21 mouse cellular contexts compared by ENCODE assay signal in the genomic region with DNA sequence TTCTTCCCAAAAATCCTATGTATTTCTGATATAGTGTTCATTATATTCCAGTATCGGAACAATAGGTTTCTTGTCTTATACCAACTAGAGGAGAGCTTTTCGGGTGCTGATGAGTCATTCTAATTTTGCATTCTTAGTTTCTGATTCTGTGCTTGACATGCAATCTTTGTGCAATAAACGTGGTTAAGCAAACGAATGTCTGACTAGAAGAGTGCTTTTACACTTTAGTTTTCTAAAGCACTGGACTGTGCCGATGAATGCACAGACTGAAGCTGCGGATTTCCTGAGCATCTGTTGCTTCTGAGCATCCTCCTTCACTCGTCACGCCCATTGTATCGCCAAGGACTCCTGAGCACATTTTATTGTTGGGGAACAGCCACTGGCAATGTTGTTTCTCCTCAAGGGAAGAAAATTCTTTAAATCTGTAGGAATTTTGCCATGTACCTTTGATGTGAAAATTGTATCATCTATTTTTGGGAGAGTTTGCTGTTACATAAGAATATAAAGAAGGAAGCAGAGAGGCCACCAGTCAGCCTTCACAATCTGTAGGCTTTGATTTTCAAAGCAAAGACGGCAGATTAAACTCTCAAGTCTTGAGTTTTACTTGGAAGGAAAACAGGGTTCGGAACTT.
DNase-seq lines count a peak whose midpoint lies in the region; TF ChIP-seq lines count a peak whose summit lies in the region.
"Had no signal": no experiment of that assay in that cellular context is flagged by ENCODE, and none has a peak within 500 bp of the region (broad histone marks: within the 10 kb centered on the region; RNA-seq: fewer than 3 reads in every experiment).

No protein-coding gene starts in this region.

- H3K4me3 ChIP-seq in layer of hippocampus, adult 2 months = no peak overlapping the region
- no peak overlapping the region for H3K4me3 ChIP-seq in myocyte
- H3K4me3 ChIP-seq: embryonic facial prominence, embryonic 12.5 days; forebrain, embryonic 15.5 days; heart, embryonic 12.5 days; midbrain, embryonic 15.5 days had no signal

- H3ac ChIP-seq in myocyte (ENCODE audit: control insufficient read depth, insufficient read length) = no peak overlapping the region

- H3K36me3 ChIP-seq in myocyte (ENCODE audit: control insufficient read depth, insufficient read depth) = no peaks in the 10 kb centered on the region
- H3K36me3 ChIP-seq: embryonic facial prominence, embryonic 12.5 days; forebrain, embryonic 15.5 days; heart, embryonic 12.5 days; midbrain, embryonic 15.5 days had no signal

- H3K27me3 ChIP-seq in myocyte (ENCODE audit: control insufficient read depth, insufficient read depth, insufficient read length) = no peaks in the 10 kb centered on the region
- H3K27me3 ChIP-seq: embryonic facial prominence, embryonic 12.5 days; forebrain, embryonic 15.5 days; heart, embryonic 12.5 days; midbrain, embryonic 15.5 days had no signal

- peak in 1 of 2 experiments; percentile 15 for DNase-seq in layer of hippocampus, adult 2 months (ENCODE audit: low spot score in 2 of 2)
- DNase-seq in layer of hippocampus, postnatal 14 days (ENCODE audit: low spot score in 2 of 2) = no peak
- DNase-seq in right cerebral cortex, adult 2 months (ENCODE audit: low spot score in 2 of 2) = peak; percentile 34 to 50
- DNase-seq in right cerebral cortex, postnatal 14 days = no peak
- peak; percentile 82 for DNase-seq in brain, adult 2 months (ENCODE audit: low read depth, low spot score)
- no peak for DNase-seq in embryo, embryonic 9.5 days (ENCODE audit: extremely low spot score)
- DNase-seq in lung, postnatal 36 days = no peak
- DNase-seq: adrenal gland, postnatal 25 days; cerebellum, adult 18-20 months; kidney, adult 8-10 months; kidney, postnatal 25 days; liver; spleen, adult 18-20 months; thymus, adult 18-20 months; thymus, postnatal 4 days had no signal

- no peaks in the 10 kb centered on the region for H3K79me2 ChIP-seq in myocyte (ENCODE audit: control insufficient read depth, insufficient read depth)

- peak overlapping the region; percentile 68 for H3K27ac ChIP-seq in layer of hippocampus, adult 2 months
- H3K27ac ChIP-seq: embryonic facial prominence, embryonic 12.5 days; forebrain, embryonic 15.5 days; hindbrain, embryonic 14.5 days; midbrain, embryonic 15.5 days had no signal

- no peak for TF ChIP-seq POLR2A in myocyte (IDR thresholded peaks at IDR 0.05; ENCODE audit: insufficient read length, low read depth)

- no peak for TF ChIP-seq CTCF in layer of hippocampus, adult 2 months (conservative IDR thresholded peaks at IDR 0.05)

- H3K4me2 ChIP-seq in myocyte (ENCODE audit: low read depth) = no peak overlapping the region
- H3K4me2 ChIP-seq: embryonic facial prominence, embryonic 12.5 days; forebrain, embryonic 15.5 days; heart, embryonic 12.5 days; hindbrain, embryonic 14.5 days; midbrain, embryonic 15.5 days had no signal

TF ChIP-seq in myocyte, 11 proteins besides CTCF, POLR2A, EP300 and RAD21:
- TF ChIP-seq SRF (IDR thresholded peaks at IDR 0.05; ENCODE audit: control insufficient read depth, insufficient read length, low read depth) (no peak), REST (IDR thresholded peaks at IDR 0.05; ENCODE audit: insufficient read depth, insufficient read length) (no peak), TCF12 (IDR thresholded peaks at IDR 0.05; ENCODE audit: insufficient read depth, poor library complexity, severe bottlenecking) (no peak), MAX (IDR thresholded peaks at IDR 0.05; ENCODE audit: low read depth) (no peak), POLR2AphosphoS2 (IDR thresholded peaks at IDR 0.05; ENCODE audit: insufficient read length, low read depth) (no peak), CEBPB (IDR thresholded peaks at IDR 0.05; ENCODE audit: insufficient read depth, poor library complexity, severe bottlenecking) (peak; percentile 90), MYOD1 (IDR thresholded peaks at IDR 0.05; ENCODE audit: control insufficient read depth in 1 of 3, insufficient read length in 2 of 3, low read depth in 2 of 3) (no peak), E2F4 (IDR thresholded peaks at IDR 0.05; ENCODE audit: insufficient read depth) (no peak)

Comparison
In these comparisons a context has a peak if more than half of its experiments do, and no peak if none do; other contexts are left out.
1. DNase-seq: peak in right cerebral cortex, adult 2 months (2 of 2) and brain, adult 2 months (single experiment); none in layer of hippocampus, postnatal 14 days (0 of 2), right cerebral cortex, postnatal 14 days (single experiment), embryo, embryonic 9.5 days (single experiment) and lung, postnatal 36 days (single experiment).